ENCODE assay signal across 20 mouse cellular contexts in the genomic region with DNA sequence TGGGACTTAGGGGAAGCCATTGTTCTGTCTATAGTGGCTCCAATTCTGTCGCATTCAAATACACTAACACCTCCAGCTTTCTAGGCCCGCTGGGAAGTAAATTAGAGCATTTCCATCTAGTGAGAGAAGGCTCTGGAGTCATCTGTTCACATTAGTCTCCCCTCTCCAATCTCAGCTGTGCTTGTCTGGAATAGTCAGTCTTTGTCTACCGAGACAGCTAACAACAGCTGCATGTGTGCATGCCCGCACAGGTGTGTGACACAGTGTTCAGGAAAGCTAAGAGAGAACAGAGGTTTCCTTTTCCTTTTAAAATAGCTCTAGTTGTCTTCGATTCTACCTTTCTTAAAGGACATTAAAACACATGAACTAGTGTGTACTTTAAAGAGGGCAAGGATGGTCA.
"Had no signal": no experiment of that assay in that cellular context is flagged by ENCODE, and none has a peak within 500 bp of the region (broad histone marks: within the 10 kb centered on the region; RNA-seq: fewer than 3 reads in every experiment).

No protein-coding gene starts in this region.

- H3K4me1 ChIP-seq: liver, embryonic 13.5 days; midbrain, embryonic 12.5 days; neural tube, embryonic 12.5 days; neural tube, embryonic 15.5 days had no signal

- H3K9me3 ChIP-seq: liver, embryonic 13.5 days; midbrain, embryonic 12.5 days; neural tube, embryonic 12.5 days; neural tube, embryonic 15.5 days had no signal

- H3K4me2 ChIP-seq: liver, embryonic 13.5 days; midbrain, embryonic 12.5 days; neural tube, embryonic 12.5 days; neural tube, embryonic 15.5 days had no signal

- ATAC-seq: intestine, postnatal 0 days; midbrain, embryonic 16.5 days had no signal

- H3K27ac ChIP-seq: kidney, postnatal 0 days; layer of hippocampus, adult 2 months; left cerebral cortex, adult 2 months; liver, embryonic 13.5 days; midbrain, embryonic 12.5 days; neural tube, embryonic 12.5 days; neural tube, embryonic 15.5 days; stomach, postnatal 0 days had no signal

- H3K9ac ChIP-seq: liver, embryonic 13.5 days; midbrain, embryonic 12.5 days; neural tube, embryonic 12.5 days; neural tube, embryonic 15.5 days had no signal

- H3K4me3 ChIP-seq: layer of hippocampus, adult 2 months; left cerebral cortex, adult 2 months; liver, embryonic 13.5 days; midbrain, embryonic 12.5 days; neural tube, embryonic 12.5 days; neural tube, embryonic 15.5 days had no signal

- DNase-seq: kidney, adult 2 months; kidney, postnatal 25 days; layer of hippocampus, adult 9-11 months; left cerebral cortex, postnatal 4 days; liver; liver, embryonic 13.5 days; lung, adult 2 months; lung, postnatal 14 days; lung, postnatal 4 days; thymus, adult 2 months; thymus, postnatal 25 days had no signal

- H3K36me3 ChIP-seq: liver, embryonic 13.5 days; midbrain, embryonic 12.5 days; neural tube, embryonic 12.5 days; neural tube, embryonic 15.5 days had no signal

- H3K27me3 ChIP-seq: liver, embryonic 13.5 days; midbrain, embryonic 12.5 days; neural tube, embryonic 12.5 days; neural tube, embryonic 15.5 days had no signal
